Mouse (Mus musculus): ENCODE results near the gene Gm43518. TPM values are rescaled to one million over a fixed set of nuclear protein-coding genes. Genes with fewer than 3 reads are reported as not detected.

Gene Gm43518
- total RNA-seq, 2 experiments from 2014 or later: 0.89 to 1.1 TPM

DNA sequence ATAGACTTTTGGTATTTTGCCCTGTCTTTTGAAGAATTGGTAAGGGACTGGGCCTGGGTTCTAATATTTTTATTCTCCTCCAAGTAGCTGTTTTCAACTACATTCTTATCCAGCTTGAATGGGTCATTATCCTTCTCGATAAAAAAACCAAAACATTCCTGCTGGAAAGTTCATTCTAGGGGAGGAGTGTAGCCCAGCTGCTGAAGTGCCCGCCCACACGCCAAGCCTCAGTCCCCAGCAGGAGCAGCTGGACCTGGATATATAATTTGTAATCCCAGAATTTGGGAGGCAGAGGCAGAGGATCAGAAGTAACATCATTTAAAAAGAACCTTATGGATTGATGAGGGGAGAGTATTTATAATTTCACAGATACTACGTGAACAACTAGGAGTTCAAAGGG is 19.3 kb downstream of the Gm43518 start:
- no peak overlapping the region for H3K27ac ChIP-seq
- no peak for DNase-seq
- intact Hi-C loops (cut with DNase I): loop anchor here (2.0 kb wide), 1 partner anchor 138 kb away; no protein-coding TSS in a partner anchor
- H3K4me3 ChIP-seq: no peak overlapping the region
- no peak for TF ChIP-seq CTCF (IDR thresholded peaks at IDR 0.05)

DNA sequence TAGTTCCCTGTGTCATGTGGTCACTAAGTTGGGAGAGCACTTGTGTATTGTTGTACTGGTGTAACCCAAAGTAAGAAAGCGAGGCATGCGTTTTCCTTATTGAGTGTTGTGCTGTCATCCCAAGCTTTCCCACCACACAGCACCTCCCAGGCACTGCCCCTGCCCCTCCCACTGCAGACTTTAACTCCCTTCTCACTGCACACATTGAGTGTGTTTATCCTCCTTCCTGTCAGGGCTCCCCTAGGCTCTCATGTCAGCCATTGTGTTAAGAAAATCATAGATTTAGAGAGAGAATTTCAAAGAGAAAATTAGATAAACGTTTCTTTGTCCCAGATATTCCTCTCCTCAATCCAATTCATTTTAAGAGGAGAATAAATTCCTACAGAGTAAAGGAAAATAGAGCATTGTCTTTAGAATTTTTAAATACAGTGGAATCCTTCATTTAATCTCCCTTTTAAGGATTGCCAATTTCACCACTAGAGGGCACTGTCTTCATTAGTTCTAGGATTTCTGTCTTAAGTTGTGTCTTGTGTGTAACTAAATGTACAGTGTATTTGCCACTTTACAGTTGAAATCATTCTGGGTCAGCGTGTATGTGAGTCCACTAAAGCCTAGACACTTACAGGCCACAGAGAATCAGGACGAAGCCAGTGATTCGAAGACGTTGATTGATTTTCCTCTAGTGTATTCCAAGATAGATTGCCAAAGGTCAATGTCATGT is 20.0 kb downstream of the Gm43518 start:
- no peak overlapping the region for H3K4me3 ChIP-seq
- intact Hi-C loops (cut with DNase I): loop anchor here (1.0 to 2.0 kb wide), 2 partner anchors 45 to 138 kb away; no protein-coding TSS in a partner anchor
- TF ChIP-seq CTCF (IDR thresholded peaks at IDR 0.05): peak; percentile 82
- no peak overlapping the region for H3K27ac ChIP-seq
- DNase-seq: no peak

DNA sequence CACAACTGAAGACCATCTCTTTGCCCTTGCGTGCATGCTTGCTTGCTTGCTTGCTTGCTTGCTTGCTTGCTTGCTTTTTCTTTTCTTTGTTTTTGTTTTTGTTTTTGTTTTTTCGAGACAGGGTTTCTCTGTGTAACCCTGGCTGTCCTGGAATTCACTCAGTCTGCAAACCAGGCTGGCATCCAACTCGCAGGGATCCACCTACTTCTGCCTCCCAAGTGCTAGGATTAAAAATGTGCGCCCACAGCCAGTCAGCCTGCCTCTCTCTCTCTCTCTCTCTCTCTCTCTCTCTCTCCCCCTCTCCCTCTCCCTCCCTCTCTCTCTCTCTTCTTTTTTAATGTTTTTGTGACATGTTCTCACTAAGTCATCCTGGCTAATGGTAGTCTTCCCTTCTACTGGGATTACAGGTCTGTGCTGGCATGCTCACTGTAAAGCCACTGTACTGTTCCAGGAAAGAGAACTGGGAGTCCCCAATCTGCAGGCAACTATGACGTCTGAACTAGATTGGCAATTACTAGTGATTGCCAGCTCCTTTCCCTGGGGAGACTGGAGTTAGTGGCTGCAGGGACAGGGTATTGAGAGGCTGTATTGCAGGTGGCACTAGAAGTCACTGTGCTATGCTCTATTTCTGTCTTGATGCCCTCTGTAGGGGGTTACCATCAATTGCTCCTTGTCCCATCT is 25.3 kb downstream of the Gm43518 start:
- TF ChIP-seq CTCF (IDR thresholded peaks at IDR 0.05): no peak
- no peak overlapping the region for H3K4me3 ChIP-seq
- intact Hi-C loops (cut with DNase I): no loop called here

DNA sequence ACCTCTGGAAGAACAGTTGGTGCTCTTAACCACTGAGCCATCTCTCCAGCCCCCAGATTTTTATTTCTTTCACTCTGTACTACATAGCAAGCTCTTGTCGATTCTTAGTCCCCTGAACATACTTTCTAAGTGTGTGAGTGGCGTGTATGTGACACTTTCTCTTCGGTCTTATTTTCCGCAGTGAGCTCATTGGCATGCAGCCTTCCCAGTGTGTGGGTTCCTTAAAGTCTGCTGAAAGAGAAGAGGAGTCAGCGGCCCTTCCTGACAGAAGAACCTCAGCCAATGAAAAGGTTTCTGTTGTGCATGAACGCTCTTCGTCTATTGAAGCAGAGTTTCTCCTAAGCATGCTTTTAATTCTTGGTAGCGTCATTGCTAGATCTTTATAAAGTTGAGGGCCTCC is 30.0 kb downstream of the Gm43518 start:
- no peak overlapping the region for H3K27ac ChIP-seq
- DNase-seq: no peak
- no peak for TF ChIP-seq CTCF (IDR thresholded peaks at IDR 0.05)
- intact Hi-C loops (cut with DNase I): no loop called here
- H3K4me3 ChIP-seq: no peak overlapping the region

More for the DNA sequence above, 25.3 kb downstream of the Gm43518 start:
- no peak for DNase-seq
- no peak overlapping the region for H3K27ac ChIP-seq

DNA sequence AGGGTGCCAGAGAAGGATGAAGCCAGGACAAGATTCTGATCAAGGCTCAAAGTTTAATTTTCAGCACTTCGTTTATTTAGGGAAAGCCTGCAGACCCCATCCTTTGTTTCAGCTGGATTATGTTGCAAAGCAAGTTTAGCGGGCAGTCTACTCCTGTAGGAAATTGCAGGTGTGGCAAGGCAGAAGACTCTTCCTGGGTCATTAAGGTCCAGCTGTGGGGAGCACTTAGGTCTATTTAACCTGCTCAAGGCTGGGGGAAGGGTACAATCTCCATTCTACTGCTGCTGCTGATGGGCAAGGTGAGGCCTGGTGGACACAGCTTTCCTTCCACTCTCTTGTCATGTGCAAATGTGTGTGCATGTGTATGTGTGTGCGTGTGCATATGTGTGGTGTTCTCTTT is 31.8 kb downstream of the Gm43518 start:
- TF ChIP-seq CTCF (IDR thresholded peaks at IDR 0.05): no peak
- no peak overlapping the region for H3K4me3 ChIP-seq
- intact Hi-C loops (cut with DNase I): no loop called here
- no peak overlapping the region for H3K27ac ChIP-seq
- DNase-seq: no peak

DNA sequence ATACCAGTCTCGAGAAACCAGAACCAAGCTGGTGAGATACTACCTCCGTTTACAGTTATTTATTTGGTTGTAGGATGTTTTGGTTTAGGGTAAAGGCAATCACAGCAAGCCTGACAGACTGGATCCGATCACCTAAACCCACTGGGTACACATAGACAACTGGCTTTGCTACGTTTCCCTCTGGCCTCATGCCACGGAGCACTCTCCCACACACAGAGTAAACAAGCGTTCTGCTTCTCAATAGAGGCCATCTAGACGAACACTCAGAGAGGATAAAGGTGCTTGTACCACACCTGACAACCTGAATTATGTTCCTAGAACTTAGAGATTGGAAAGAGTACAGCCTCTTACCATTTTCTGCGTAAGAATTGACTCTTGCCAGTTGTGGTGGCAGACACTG is 32.9 kb downstream of the Gm43518 start:
- no peak overlapping the region for H3K4me3 ChIP-seq
- no peak for DNase-seq
- H3K27ac ChIP-seq: no peak overlapping the region
- TF ChIP-seq CTCF (IDR thresholded peaks at IDR 0.05): no peak
- intact Hi-C loops (cut with DNase I): no loop called here

DNA sequence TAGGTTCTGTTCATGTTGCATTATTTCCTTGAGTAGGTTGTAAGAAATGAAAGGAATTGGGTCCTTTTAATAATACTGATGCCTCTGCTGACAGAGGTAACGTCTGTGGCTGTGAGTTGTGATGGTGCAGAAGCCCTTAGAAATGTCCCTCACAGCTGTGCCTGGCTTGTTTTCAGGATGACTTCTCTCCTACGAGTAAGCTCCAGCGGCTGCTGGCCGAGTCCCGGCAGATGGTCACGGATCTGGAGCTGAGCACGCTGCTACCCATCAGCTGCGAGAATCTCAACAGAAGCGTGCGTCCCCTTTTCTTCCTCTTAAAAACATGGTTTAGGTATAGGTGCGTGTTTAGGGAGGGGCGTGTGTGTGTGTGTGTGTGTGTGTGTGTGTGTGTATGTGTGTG is 33.8 kb downstream of the Gm43518 start:
- TF ChIP-seq CTCF (IDR thresholded peaks at IDR 0.05): no peak

DNA sequence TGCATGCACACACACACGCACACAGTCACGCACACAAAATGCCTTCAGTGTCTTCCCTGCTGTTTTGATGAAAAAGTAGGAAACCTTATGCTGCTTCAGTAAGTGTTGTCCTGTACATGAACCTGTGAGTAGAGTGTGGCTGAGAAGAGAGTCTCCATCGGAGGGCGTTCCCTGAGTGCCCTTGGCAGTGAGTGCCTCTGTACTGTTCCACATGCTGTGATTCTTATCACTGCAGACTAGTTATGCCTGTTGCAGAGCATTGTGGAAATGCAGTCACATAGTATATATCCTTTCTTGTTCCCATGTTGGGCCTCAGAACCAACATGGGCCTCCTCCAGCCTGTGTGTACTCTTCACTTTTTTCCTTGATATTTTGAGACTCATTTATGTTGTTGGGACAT is 37.0 kb downstream of the Gm43518 start:
- DNase-seq: no peak
- TF ChIP-seq CTCF (IDR thresholded peaks at IDR 0.05): no peak
- intact Hi-C loops (cut with DNase I): no loop called here
- Histone ChIP-seq H3K4me3 (no peak overlapping the region), H3K27ac (no peak overlapping the region)

More for the DNA sequence above, 33.8 kb downstream of the Gm43518 start:
- DNase-seq: no peak
- Histone ChIP-seq H3K27ac (no peak overlapping the region), H3K4me3 (no peak overlapping the region)
- intact Hi-C loops (cut with DNase I): no loop called here

DNA sequence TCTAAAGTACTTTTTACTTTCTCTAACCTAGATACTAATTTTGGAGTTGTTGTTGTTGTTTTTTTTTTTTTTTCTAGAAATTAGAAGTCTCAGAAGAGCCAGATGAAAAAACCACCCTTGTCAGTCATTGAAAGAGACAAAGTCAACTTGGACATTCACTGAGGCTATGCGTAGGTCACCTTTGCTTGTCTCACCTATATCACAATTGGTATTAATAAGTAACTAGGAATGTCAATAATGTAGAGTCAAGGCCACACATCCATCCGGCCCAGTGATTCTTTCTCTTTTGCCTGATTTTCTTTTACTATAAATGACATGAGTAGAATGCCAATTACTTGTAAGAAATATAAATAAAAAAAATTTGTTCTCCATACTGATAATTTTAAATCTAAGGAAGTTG is 39.5 kb downstream of the Gm43518 start:
- intact Hi-C loops (cut with DNase I): no loop called here
- DNase-seq: no peak
- H3K4me3 ChIP-seq: no peak overlapping the region
- TF ChIP-seq CTCF (IDR thresholded peaks at IDR 0.05): no peak
- H3K27ac ChIP-seq: no peak overlapping the region

DNA sequence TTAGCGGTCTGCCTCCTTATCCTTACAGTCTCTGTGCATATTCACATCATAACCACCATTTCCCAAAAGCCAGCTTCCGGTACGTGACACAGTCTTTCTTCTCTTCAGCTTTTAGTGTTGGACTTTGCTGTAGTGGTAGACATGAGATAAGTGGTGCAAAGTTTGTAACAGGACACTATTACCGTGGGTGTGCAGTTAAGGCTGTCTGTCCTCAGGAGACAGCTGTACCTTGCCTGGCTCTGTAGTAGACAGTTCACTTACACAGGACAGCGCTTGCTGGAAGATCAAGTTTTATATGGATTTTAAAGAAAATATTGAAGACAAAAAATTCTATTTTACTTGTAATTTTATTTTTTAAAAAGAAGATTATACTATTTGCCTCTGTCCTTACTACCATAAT is 41.2 kb downstream of the Gm43518 start:
- TF ChIP-seq CTCF (IDR thresholded peaks at IDR 0.05): no peak

DNA sequence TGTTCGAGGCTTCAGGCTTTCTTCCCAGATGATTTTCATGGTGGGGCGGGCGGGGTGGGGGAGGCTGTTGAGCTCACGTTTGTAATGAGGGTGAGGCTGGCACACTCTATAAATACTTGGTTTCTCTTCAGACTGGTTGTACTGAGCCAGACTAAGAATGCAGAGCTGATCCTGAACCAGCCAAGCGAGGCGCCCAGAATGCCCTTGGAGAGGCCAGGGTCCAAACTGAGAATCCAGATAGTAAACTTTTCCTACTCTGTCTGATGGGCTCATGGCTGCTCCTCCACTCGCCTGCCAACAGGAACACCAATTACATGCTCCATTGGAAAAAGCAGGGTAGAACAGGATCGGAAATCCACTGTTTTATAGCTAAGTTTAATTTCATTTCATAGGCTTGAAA is 42.0 kb downstream of the Gm43518 start:
- intact Hi-C loops (cut with DNase I): no loop called here
- no peak overlapping the region for H3K27ac ChIP-seq
- no peak overlapping the region for H3K4me3 ChIP-seq
- TF ChIP-seq CTCF (IDR thresholded peaks at IDR 0.05): no peak
- no peak for DNase-seq

More for the DNA sequence above, 41.2 kb downstream of the Gm43518 start:
- no peak for DNase-seq
- Histone ChIP-seq H3K4me3 (no peak overlapping the region), H3K27ac (no peak overlapping the region)
- intact Hi-C loops (cut with DNase I): no loop called here

DNA sequence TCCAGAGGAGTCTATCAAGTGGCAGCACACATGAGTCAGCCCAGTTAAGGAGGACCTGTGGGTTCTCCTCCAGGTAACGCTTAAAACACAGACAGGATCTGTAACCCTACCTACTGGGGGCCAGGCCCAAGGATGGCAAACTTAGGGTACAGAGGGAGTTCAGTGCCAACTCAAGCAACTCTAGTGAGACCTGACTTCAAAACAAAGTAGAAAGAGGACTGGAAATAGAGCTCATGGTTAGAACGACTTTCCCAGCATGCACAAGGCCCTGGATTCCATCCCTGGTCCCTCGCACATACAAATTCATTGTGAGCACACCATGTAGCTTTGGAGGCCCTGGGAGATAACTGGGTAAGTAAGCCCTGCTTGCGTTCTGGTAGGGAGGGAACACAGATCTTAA is 43.4 kb downstream of the Gm43518 start:
- TF ChIP-seq CTCF (IDR thresholded peaks at IDR 0.05): no peak
- Histone ChIP-seq H3K4me3 (no peak overlapping the region), H3K27ac (no peak overlapping the region)
- intact Hi-C loops (cut with DNase I): no loop called here
- no peak for DNase-seq

DNA sequence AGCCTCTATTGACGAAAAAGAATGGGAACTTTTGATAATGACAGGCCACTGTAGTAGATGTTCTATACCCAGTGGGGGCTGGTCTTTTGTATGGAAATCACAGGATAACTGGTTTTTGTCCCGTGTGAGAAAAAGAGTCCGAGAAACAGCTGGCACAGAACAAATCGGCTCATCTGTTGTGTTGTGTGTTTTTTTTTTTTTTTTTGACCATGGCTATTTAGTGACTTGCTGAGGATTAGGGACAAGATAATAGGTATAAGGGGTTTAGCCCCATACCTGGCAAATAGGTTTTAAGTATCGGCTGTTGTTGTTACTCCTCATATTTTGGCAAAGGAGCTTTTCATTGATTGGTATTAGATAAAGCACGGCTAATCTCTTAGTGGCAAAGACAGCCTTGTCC is 45.2 kb downstream of the Gm43518 start:
- intact Hi-C loops (cut with DNase I): no loop called here
- Histone ChIP-seq H3K27ac (no peak overlapping the region), H3K4me3 (no peak overlapping the region)
- no peak for DNase-seq
- TF ChIP-seq CTCF (IDR thresholded peaks at IDR 0.05): no peak

Measured in gastrocnemius, adult 2 months (tissue).